Mouse (Mus musculus): ENCODE results near the gene Park7. TPM values are rescaled to one million over a fixed set of nuclear protein-coding genes. Genes with fewer than 3 reads are reported as not detected.

The Park7 gene
- polyA plus RNA-seq, 2 experiments: 296 to 415 TPM

GRCm38 (mm10) chr4:150862626-150863375 lies 51.4 kb downstream of the Park7 start:
- ATAC-seq (ENCODE audit: low FRiP score, low read depth): no peak
- Histone ChIP-seq H3K27me3 (ENCODE audit: control insufficient read depth, insufficient read depth, low read length) (no peaks in the 10 kb centered on the region), H3K4me3 (replicated peaks; ENCODE audit: low read length) (no peak overlapping the region), H3K4me1 (ENCODE audit: control insufficient read depth, insufficient read depth, low read length) (0 out of 2 replicates have a peak, but pooled peaks cover under 1% of the 10 kb centered on the region), H3K9me3 (ENCODE audit: control insufficient read depth, low read length) (no peaks in the 10 kb centered on the region), H3K9ac (ENCODE audit: low read depth, low read length, severe bottlenecking) (no peak overlapping the region), H3K36me3 (ENCODE audit: control insufficient read depth, insufficient read depth, low read length) (peaks cover 22% of the 10 kb centered on the region), H3K4me2 (replicated peaks; ENCODE audit: low read depth, low read length, severe bottlenecking) (no peak overlapping the region), H3K27ac (replicated peaks; ENCODE audit: low read depth, low read length) (no peak overlapping the region)
- TF ChIP-seq POLR2A (IDR thresholded peaks at IDR 0.05; ENCODE audit: borderline replicate concordance, extremely low read depth, insufficient read depth, insufficient read length): no peak
- no peak for DNase-seq (ENCODE audit: low spot score)
- WGBS: 54% methylated on average over 8 of the region's 8 CpGs

GRCm38 (mm10) chr4:150861161-150861560 lies 53.1 kb downstream of the Park7 start:
- H3K4me2 ChIP-seq (replicated peaks; ENCODE audit: low read depth, low read length, severe bottlenecking): no peak overlapping the region
- ATAC-seq (ENCODE audit: low FRiP score, low read depth): no peak
- no peaks in the 10 kb centered on the region for H3K27me3 ChIP-seq (ENCODE audit: control insufficient read depth, insufficient read depth, low read length)
- H3K4me1 ChIP-seq (ENCODE audit: control insufficient read depth, insufficient read depth, low read length): peaks cover 11% of the 10 kb centered on the region
- no peak overlapping the region for H3K9ac ChIP-seq (ENCODE audit: low read depth, low read length, severe bottlenecking)
- H3K36me3 ChIP-seq (ENCODE audit: control insufficient read depth, insufficient read depth, low read length): peaks cover 7% of the 10 kb centered on the region
- no peak for DNase-seq (ENCODE audit: low spot score)
- H3K9me3 ChIP-seq (ENCODE audit: control insufficient read depth, low read length): no peaks in the 10 kb centered on the region
- no peak overlapping the region for H3K4me3 ChIP-seq (replicated peaks; ENCODE audit: low read length)
- H3K27ac ChIP-seq (replicated peaks; ENCODE audit: low read depth, low read length): no peak overlapping the region
- no peak for TF ChIP-seq POLR2A (IDR thresholded peaks at IDR 0.05; ENCODE audit: borderline replicate concordance, extremely low read depth, insufficient read depth, insufficient read length)
- 78% methylated on average over 2 of the region's 2 CpGs for WGBS

- DNase-seq (ENCODE audit: low spot score): no peak
- Histone ChIP-seq H3K4me3 (replicated peaks; ENCODE audit: low read length) (no peak overlapping the region), H3K9ac (ENCODE audit: low read depth, low read length, severe bottlenecking) (no peak overlapping the region), H3K9me3 (ENCODE audit: control insufficient read depth, low read length) (no peaks in the 10 kb centered on the region), H3K4me1 (ENCODE audit: control insufficient read depth, insufficient read depth, low read length) (peaks cover 11% of the 10 kb centered on the region), H3K4me2 (replicated peaks; ENCODE audit: low read depth, low read length, severe bottlenecking) (no peak overlapping the region), H3K36me3 (ENCODE audit: control insufficient read depth, insufficient read depth, low read length) (peaks cover under 1% of the 10 kb centered on the region; the same call in 1 of the 2 replicates), H3K27me3 (ENCODE audit: control insufficient read depth, insufficient read depth, low read length) (no peaks in the 10 kb centered on the region), H3K27ac (replicated peaks; ENCODE audit: low read depth, low read length) (no peak overlapping the region)
- TF ChIP-seq POLR2A (IDR thresholded peaks at IDR 0.05; ENCODE audit: borderline replicate concordance, extremely low read depth, insufficient read depth, insufficient read length): no peak
- WGBS: 82% methylated on average over 4 of the region's 4 CpGs
- no peak for ATAC-seq (ENCODE audit: low FRiP score, low read depth)
Observed at GRCm38 (mm10) chr4:150860526-150860925, 53.7 kb downstream of the Park7 start.

GRCm38 (mm10) chr4:150855346-150855745 lies 58.9 kb downstream of the Park7 start:
- ATAC-seq (ENCODE audit: low FRiP score, low read depth): no peak; the same call in 1 of the 2 replicates
- peaks cover 11% of the 10 kb centered on the region for H3K4me1 ChIP-seq (ENCODE audit: control insufficient read depth, insufficient read depth, low read length)
- H3K27ac ChIP-seq (replicated peaks; ENCODE audit: low read depth, low read length): peak overlapping the region; percentile 98
- H3K36me3 ChIP-seq (ENCODE audit: control insufficient read depth, insufficient read depth, low read length): no peaks in the 10 kb centered on the region
- peak overlapping the region; percentile 85 for H3K4me3 ChIP-seq (replicated peaks; ENCODE audit: low read length)
- no peak for TF ChIP-seq POLR2A (IDR thresholded peaks at IDR 0.05; ENCODE audit: borderline replicate concordance, extremely low read depth, insufficient read depth, insufficient read length)
- no peaks in the 10 kb centered on the region for H3K9me3 ChIP-seq (ENCODE audit: control insufficient read depth, low read length)
- WGBS: 2% methylated on average over 30 of the region's 43 CpGs
- peak overlapping the region; percentile 61 for H3K4me2 ChIP-seq (replicated peaks; ENCODE audit: low read depth, low read length, severe bottlenecking)
- peak overlapping the region; percentile 94 for H3K9ac ChIP-seq (ENCODE audit: low read depth, low read length, severe bottlenecking)
- H3K27me3 ChIP-seq (ENCODE audit: control insufficient read depth, insufficient read depth, low read length): no peaks in the 10 kb centered on the region
- DNase-seq (ENCODE audit: low spot score): no peak

GRCm38 (mm10) chr4:150854839-150855246 lies 59.4 kb downstream of the Park7 start:
- Histone ChIP-seq H3K4me2 (replicated peaks; ENCODE audit: low read depth, low read length, severe bottlenecking) (peak overlapping the region; percentile 61), H3K27me3 (ENCODE audit: control insufficient read depth, insufficient read depth, low read length) (no peaks in the 10 kb centered on the region), H3K9me3 (ENCODE audit: control insufficient read depth, low read length) (no peaks in the 10 kb centered on the region), H3K27ac (replicated peaks; ENCODE audit: low read depth, low read length) (peak overlapping the region; percentile 98), H3K4me3 (replicated peaks; ENCODE audit: low read length) (peak overlapping the region; percentile 85), H3K4me1 (ENCODE audit: control insufficient read depth, insufficient read depth, low read length) (peaks cover 11% of the 10 kb centered on the region), H3K36me3 (ENCODE audit: control insufficient read depth, insufficient read depth, low read length) (no peaks in the 10 kb centered on the region), H3K9ac (ENCODE audit: low read depth, low read length, severe bottlenecking) (peak overlapping the region; percentile 94)
- DNase-seq (ENCODE audit: low spot score) (peak; percentile 95), ATAC-seq (ENCODE audit: low FRiP score, low read depth) (peak; percentile 97)
- peak; percentile 100 for TF ChIP-seq POLR2A (IDR thresholded peaks at IDR 0.05; ENCODE audit: borderline replicate concordance, extremely low read depth, insufficient read depth, insufficient read length)
- under 1% methylated on average over 44 of the region's 59 CpGs for WGBS
